Mouse (Mus musculus) embryonic facial prominence, embryonic 11.5 days (tissue): ENCODE measurements around the gene Myl3. TPM values are rescaled to one million over a fixed set of nuclear protein-coding genes. Genes with fewer than 3 reads are reported as not detected.

Experiments
- ATAC-seq: fragments of 200-750 bp; cut with Nextera tagmentation; replicated peaks from 2 replicates; pipeline ENCODE4 v1.8.0; 2017; ENCODE audit warnings: low read depth; ENCODE audit not compliant: insufficient number of reproducible peaks, low FRiP score, low TSS enrichment
- DNase-seq: peaks from one replicate; pipeline ENCODE4 v3.0.0-alpha.2; 2015; ENCODE audit warnings: low spot score
- H3K27ac ChIP-seq: fragments of 300-500 bp; sonication (generic); replicated peaks from 2 replicates; pipeline ENCODE4 v1.5.1; 2014; ENCODE audit warnings: mild to moderate bottlenecking, low read depth, low read length, control low read depth
- H3K27me3 ChIP-seq: fragments of 300-500 bp; sonication (generic); 2 replicates; pipeline ENCODE4 v1.6.1; 2014; ENCODE audit warnings: mild to moderate bottlenecking, low read length, moderate library complexity, mixed read lengths; ENCODE audit not compliant: control insufficient read depth, insufficient read depth
- H3K36me3 ChIP-seq: fragments of 300-500 bp; sonication (generic); replicated peaks from 2 replicates; pipeline ENCODE4 v1.6.1; 2014; ENCODE audit warnings: low read depth, mild to moderate bottlenecking, low read length, moderate library complexity, mixed read lengths; ENCODE audit not compliant: control insufficient read depth, insufficient read depth
- H3K4me1 ChIP-seq: fragments of 300-500 bp; sonication (generic); 2 replicates; pipeline ENCODE4 v1.6.1; 2014; ENCODE audit warnings: low read length, mixed read lengths; ENCODE audit not compliant: control insufficient read depth, insufficient read depth
- H3K4me2 ChIP-seq: fragments of 300-500 bp; sonication (generic); 2 replicates; pipeline ENCODE4 v1.6.1; 2014; ENCODE audit warnings: low read depth, mild to moderate bottlenecking, control low read depth, low read length, moderate library complexity
- H3K4me3 ChIP-seq: fragments of 300-500 bp; sonication (generic); 2 replicates; pipeline ENCODE4 v1.5.1; 2014; ENCODE audit warnings: low read depth, low read length, control low read depth
- H3K9ac ChIP-seq: fragments of 300-500 bp; sonication (generic); replicated peaks from 2 replicates; pipeline ENCODE4 v1.6.1; 2014; ENCODE audit warnings: mild to moderate bottlenecking, control low read depth, low read length
- H3K9me3 ChIP-seq: fragments of 300-500 bp; sonication (generic); replicated peaks from 2 replicates; pipeline ENCODE4 v1.6.1; 2016; ENCODE audit warnings: mild to moderate bottlenecking, low read length, inconsistent platforms, mixed read lengths; ENCODE audit not compliant: control insufficient read depth
- WGBS: fragments of 180-500 bp; shearing (Covaris S2); extraction: QIAGEN DNeasy Blood & Tissue Kit; methylation state at CpG from one replicate; pipeline ENCODE4 v1.1.7; 2014; 5-methylcytosine and 5-hydroxymethylcytosine counted together
- polyA plus RNA-seq: library from polyadenylated mRNA; unstranded; fragments of >200 nt; fragmentation: Nextera tagmentation; extraction: Ambion mirVana; gene quantifications from 2 replicates; pipeline ENCODE4 v1.2.1, GENCODE M21; 2014

Myl3 gene
- polyA plus RNA-seq, 1 experiment from 2014 or later, result 14.9 TPM

DNA sequence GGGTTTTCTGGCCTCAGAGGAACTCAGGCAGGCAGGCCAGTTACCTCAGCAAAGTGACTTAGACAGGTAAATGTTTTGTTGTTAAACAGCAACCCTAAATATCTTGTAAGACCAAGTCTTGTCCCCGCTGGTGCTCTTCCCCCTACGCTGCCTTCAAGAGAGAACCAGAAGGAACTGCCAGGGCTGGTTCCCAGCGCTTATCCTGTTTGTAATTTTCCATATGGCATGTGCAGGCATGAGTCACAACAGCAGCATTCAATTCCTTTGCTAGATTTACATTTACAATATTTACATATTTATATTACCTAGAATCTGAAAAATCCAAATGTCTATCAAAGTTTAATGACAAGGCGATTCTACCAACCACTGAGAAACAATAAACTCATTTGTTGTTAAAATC is 68.4 kb downstream of the Myl3 start:
- WGBS, result 88% methylated on average over 4 of the region's 4 CpGs
- H3K9me3 ChIP-seq, result no peaks in the 10 kb centered on the region

GRCm38 (mm10) chr9:110813789-110814188 is 72.1 kb downstream of the Myl3 start, which contains the start of gene Prss44:
Prss44 (plus strand) TSS chr9:110813994.
- WGBS, result 65% methylated on average over 18 of the region's 18 CpGs

More for the DNA sequence above, 68.4 kb downstream of the Myl3 start:
- DNase-seq, result no peak
- no peak overlapping the region for H3K9ac ChIP-seq
- H3K36me3 ChIP-seq, result no peaks in the 10 kb centered on the region
- H3K27ac ChIP-seq, result no peak overlapping the region
- no peak overlapping the region for H3K4me3 ChIP-seq
- no peaks in the 10 kb centered on the region for H3K27me3 ChIP-seq
- no peaks in the 10 kb centered on the region for H3K4me1 ChIP-seq
- no peak overlapping the region for H3K4me2 ChIP-seq
- ATAC-seq, result no peak

More at GRCm38 (mm10) chr9:110813789-110814188, 72.1 kb downstream of the Myl3 start, which contains the start of gene Prss44:
- Histone ChIP-seq H3K9ac (no peak within 1 kb of the TSS), H3K27ac (no peak within 1 kb of the TSS), H3K4me1 (no peaks in the 10 kb centered on the region), H3K36me3 (no peaks in the 10 kb centered on the region), H3K9me3 (no peaks in the 10 kb centered on the region), H3K4me3 (no peak within 1 kb of the TSS), H3K4me2 (no peak within 1 kb of the TSS), H3K27me3 (no peaks in the 10 kb centered on the region)
- DNase-seq (peak; percentile 13), ATAC-seq (no peak)

Other genes with a start within 250 kb of the Myl3 start
- 49.8 and 51.1 TPM in 2 replicates for gene Setd2, start 209.3 kb upstream of the Myl3 start, polyA plus RNA-seq
- 25.1 and 29.2 TPM in 2 replicates for gene Nradd, start 117.4 kb upstream of the Myl3 start, polyA plus RNA-seq
- gene Nbeal2, start 87.7 kb upstream of the Myl3 start, polyA plus RNA-seq, result 0.70 and 0.71 TPM in 2 replicates
- gene Ccdc12, start 85.4 kb upstream of the Myl3 start, polyA plus RNA-seq, result 117 and 118 TPM in 2 replicates
- gene Pth1r, start 5.3 kb downstream of the Myl3 start, polyA plus RNA-seq, result 37.8 and 39.8 TPM in 2 replicates
- not detected in 2 replicates for gene Prss42, start 56.3 kb downstream of the Myl3 start, polyA plus RNA-seq
- not detected in 2 replicates for gene Prss44, start 72.1 kb downstream of the Myl3 start, polyA plus RNA-seq
- not detected in 2 replicates for gene Prss43, start 84.8 kb downstream of the Myl3 start, polyA plus RNA-seq
- not detected in 2 replicates for gene Prss45, start 92.7 kb downstream of the Myl3 start, polyA plus RNA-seq
- not detected in 2 replicates for gene Prss46, start 102.6 kb downstream of the Myl3 start, polyA plus RNA-seq
- 0.26 and 0.69 TPM in 2 replicates for gene Prss50, start 116.1 kb downstream of the Myl3 start, polyA plus RNA-seq
- 1.1 TPM in 2 replicates for gene Als2cl, start 138.0 kb downstream of the Myl3 start, polyA plus RNA-seq
- 0.13 and 0.29 TPM in 2 replicates for gene Tmie, start 138.3 kb downstream of the Myl3 start, polyA plus RNA-seq
- gene Fam240a, start 175.0 kb downstream of the Myl3 start, polyA plus RNA-seq, result not detected in 2 replicates
- gene Tdgf1, start 204.3 kb downstream of the Myl3 start, polyA plus RNA-seq, result not detected in 2 replicates
- gene Lrrc2, start 209.7 kb downstream of the Myl3 start, polyA plus RNA-seq, result 0.20 and 0.74 TPM in 2 replicates
- gene Rtp3, start 248.7 kb downstream of the Myl3 start, polyA plus RNA-seq, result 0.13 and 0.28 TPM in 2 replicates